Mouse (Mus musculus): ENCODE measurements around the gene Dbr1. TPM values are rescaled to one million over a fixed set of nuclear protein-coding genes. Genes with fewer than 3 reads are reported as not detected.

The Dbr1 gene
- 14.0 and 19.5 TPM in 2 replicates for polyA plus RNA-seq (2015; fragmentation: Nextera tagmentation; extraction: Ambion mirVana)

GRCm38 (mm10) chr9:99575677-99576480 is at the start of gene Dbr1:
Dbr1 (plus strand) TSS chr9:99575799.
- H3K36me3 ChIP-seq, result 0 out of 2 replicates have a peak, but pooled peaks cover 6% of the 10 kb centered on the region
- H3K4me2 ChIP-seq, result peak within 1 kb of the TSS; percentile 73
- no peaks in the 10 kb centered on the region for H3K27me3 ChIP-seq
- WGBS, result under 1% methylated on average over 57 of the region's 57 CpGs
- H3K4me3 ChIP-seq, result peak within 1 kb of the TSS; percentile 89
- peak within 1 kb of the TSS; percentile 92 for H3K9ac ChIP-seq
- no peaks in the 10 kb centered on the region for H3K9me3 ChIP-seq (replicated peaks)
- H3K27ac ChIP-seq, result peak within 1 kb of the TSS; percentile 71
- H3K4me1 ChIP-seq (replicated peaks), result peaks cover 8% of the 10 kb centered on the region
- ATAC-seq (replicated peaks; ENCODE audit: insufficient number of reproducible peaks, insufficient read depth, low FRiP score, low read depth), result peak; percentile 96

DNA sequence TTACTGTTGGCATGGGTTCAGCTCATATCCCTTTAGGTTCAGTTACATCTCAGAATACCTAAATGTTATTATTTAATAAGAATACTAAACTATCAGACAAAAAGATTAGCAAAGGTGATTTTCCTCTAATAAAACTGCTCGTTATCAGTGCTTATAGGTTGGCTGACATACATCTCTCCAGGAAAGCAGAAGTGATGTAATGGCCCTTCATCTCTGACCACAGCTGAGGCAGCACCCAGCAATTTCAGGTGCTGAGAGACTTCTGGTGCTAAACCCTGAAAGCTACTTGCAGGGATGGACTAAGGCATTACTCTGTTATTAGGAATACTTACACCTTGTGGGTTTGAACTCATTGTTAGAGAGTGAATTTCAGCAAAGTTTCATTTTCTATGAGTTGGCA is 43.7 kb upstream of the Dbr1 start:
- ATAC-seq (replicated peaks; ENCODE audit: insufficient number of reproducible peaks, insufficient read depth, low FRiP score, low read depth), result no peak
- 83% methylated on average over 1 of the region's 1 CpGs for WGBS
- H3K4me1 ChIP-seq (replicated peaks), result no peaks in the 10 kb centered on the region
- H3K9me3 ChIP-seq (replicated peaks), result no peaks in the 10 kb centered on the region
- no peak overlapping the region for H3K27ac ChIP-seq
- no peak overlapping the region for H3K4me3 ChIP-seq
- no peaks in the 10 kb centered on the region for H3K27me3 ChIP-seq
- H3K4me2 ChIP-seq, result no peak overlapping the region
- H3K36me3 ChIP-seq, result peaks cover 51% of the 10 kb centered on the region; the same call in 1 of the 2 replicates
- no peak overlapping the region for H3K9ac ChIP-seq

GRCm38 (mm10) chr9:99546259-99546658 is 29.3 kb upstream of the Dbr1 start:
- H3K27me3 ChIP-seq, result no peaks in the 10 kb centered on the region
- whole genome bisulfite sequencing, result 87% methylated on average over 1 of the region's 1 CpGs
- H3K4me2 ChIP-seq, result no peak overlapping the region
- H3K27ac ChIP-seq, result no peak overlapping the region
- no peaks in the 10 kb centered on the region for H3K4me1 ChIP-seq (replicated peaks)
- H3K36me3 ChIP-seq, result no peaks in the 10 kb centered on the region
- no peak overlapping the region for H3K9ac ChIP-seq
- H3K4me3 ChIP-seq, result no peak overlapping the region
- H3K9me3 ChIP-seq (replicated peaks), result no peaks in the 10 kb centered on the region
- ATAC-seq (replicated peaks; ENCODE audit: insufficient number of reproducible peaks, insufficient read depth, low FRiP score, low read depth), result no peak

- Histone ChIP-seq H3K9me3 (replicated peaks) (no peaks in the 10 kb centered on the region), H3K4me2 (no peak overlapping the region), H3K9ac (no peak overlapping the region), H3K4me3 (no peak overlapping the region), H3K27ac (no peak overlapping the region), H3K27me3 (no peaks in the 10 kb centered on the region), H3K4me1 (replicated peaks) (peaks cover 4% of the 10 kb centered on the region; the same call in 1 of the 2 replicates), H3K36me3 (no peaks in the 10 kb centered on the region)
- ATAC-seq (replicated peaks; ENCODE audit: insufficient number of reproducible peaks, insufficient read depth, low FRiP score, low read depth), result no peak
- whole genome bisulfite sequencing, result 86% methylated on average over 2 of the region's 2 CpGs
These were observed 23.5 kb upstream of the Dbr1 start for GRCm38 (mm10) chr9:99552068-99552467.

DNA sequence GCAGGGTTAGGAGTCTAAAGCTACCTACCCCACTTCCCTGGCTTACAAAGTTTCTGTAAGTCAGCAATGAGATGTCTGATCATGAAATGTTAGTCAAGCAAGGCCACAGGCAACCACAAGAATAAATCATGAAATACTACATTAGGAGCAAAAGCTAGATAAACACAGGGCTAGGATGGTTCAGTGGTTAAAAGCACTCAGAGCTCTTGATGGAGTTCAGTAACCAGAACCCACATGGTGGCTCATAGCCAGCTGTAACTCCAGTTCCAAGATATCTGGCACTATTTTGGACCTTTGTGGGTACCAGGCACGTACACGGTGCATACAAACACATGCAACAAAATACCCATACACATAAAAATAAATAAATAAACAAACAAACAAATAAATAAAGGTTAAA is 22.6 kb upstream of the Dbr1 start:
- no peak for ATAC-seq (replicated peaks; ENCODE audit: insufficient number of reproducible peaks, insufficient read depth, low FRiP score, low read depth)
- no peaks in the 10 kb centered on the region for H3K27me3 ChIP-seq

DNA sequence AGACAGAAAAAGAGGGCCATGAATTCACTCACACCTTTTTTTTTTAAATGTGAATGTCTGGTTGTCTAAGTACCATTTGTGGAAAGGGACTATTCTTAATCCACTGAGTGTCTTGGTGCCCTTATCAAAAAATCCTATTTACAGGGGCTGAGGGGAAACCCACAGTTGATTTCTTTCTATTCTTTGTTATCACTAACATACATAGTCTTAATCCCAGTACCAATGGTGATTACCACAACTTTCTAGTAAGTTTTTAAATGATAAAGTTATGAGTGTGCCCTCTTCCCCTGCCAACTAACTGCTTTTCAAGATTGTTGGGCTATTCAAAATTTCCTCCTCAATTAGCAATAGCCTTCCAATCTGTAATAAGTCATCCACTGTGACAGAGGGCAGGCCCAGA is 21.5 kb upstream of the Dbr1 start:
- Histone ChIP-seq H3K4me1 (replicated peaks) (peaks cover 9% of the 10 kb centered on the region), H3K4me2 (no peak overlapping the region), H3K4me3 (no peak overlapping the region), H3K27ac (no peak overlapping the region), H3K36me3 (no peaks in the 10 kb centered on the region), H3K9me3 (replicated peaks) (no peaks in the 10 kb centered on the region), H3K27me3 (no peaks in the 10 kb centered on the region), H3K9ac (no peak overlapping the region)
- ATAC-seq (replicated peaks; ENCODE audit: insufficient number of reproducible peaks, insufficient read depth, low FRiP score, low read depth), result no peak

More for the DNA sequence above, 22.6 kb upstream of the Dbr1 start:
- peaks cover 9% of the 10 kb centered on the region for H3K4me1 ChIP-seq (replicated peaks)
- H3K9ac ChIP-seq, result no peak overlapping the region
- no peak overlapping the region for H3K4me2 ChIP-seq
- H3K27ac ChIP-seq, result no peak overlapping the region
- WGBS, result 41% methylated on average over 2 of the region's 2 CpGs
- no peaks in the 10 kb centered on the region for H3K36me3 ChIP-seq
- no peaks in the 10 kb centered on the region for H3K9me3 ChIP-seq (replicated peaks)
- H3K4me3 ChIP-seq, result no peak overlapping the region

- no peaks in the 10 kb centered on the region for H3K9me3 ChIP-seq (replicated peaks)
- no peaks in the 10 kb centered on the region for H3K27me3 ChIP-seq
- peaks cover 12% of the 10 kb centered on the region for H3K4me1 ChIP-seq (replicated peaks)
- WGBS, result 88% methylated on average over 3 of the region's 3 CpGs
- H3K4me3 ChIP-seq, result no peak overlapping the region
- ATAC-seq (replicated peaks; ENCODE audit: insufficient number of reproducible peaks, insufficient read depth, low FRiP score, low read depth), result no peak
- H3K36me3 ChIP-seq, result no peaks in the 10 kb centered on the region
- H3K4me2 ChIP-seq, result no peak overlapping the region
- no peak overlapping the region for H3K27ac ChIP-seq
- no peak overlapping the region for H3K9ac ChIP-seq
These were observed 20.3 kb upstream of the Dbr1 start for GRCm38 (mm10) chr9:99555253-99555652.

DNA sequence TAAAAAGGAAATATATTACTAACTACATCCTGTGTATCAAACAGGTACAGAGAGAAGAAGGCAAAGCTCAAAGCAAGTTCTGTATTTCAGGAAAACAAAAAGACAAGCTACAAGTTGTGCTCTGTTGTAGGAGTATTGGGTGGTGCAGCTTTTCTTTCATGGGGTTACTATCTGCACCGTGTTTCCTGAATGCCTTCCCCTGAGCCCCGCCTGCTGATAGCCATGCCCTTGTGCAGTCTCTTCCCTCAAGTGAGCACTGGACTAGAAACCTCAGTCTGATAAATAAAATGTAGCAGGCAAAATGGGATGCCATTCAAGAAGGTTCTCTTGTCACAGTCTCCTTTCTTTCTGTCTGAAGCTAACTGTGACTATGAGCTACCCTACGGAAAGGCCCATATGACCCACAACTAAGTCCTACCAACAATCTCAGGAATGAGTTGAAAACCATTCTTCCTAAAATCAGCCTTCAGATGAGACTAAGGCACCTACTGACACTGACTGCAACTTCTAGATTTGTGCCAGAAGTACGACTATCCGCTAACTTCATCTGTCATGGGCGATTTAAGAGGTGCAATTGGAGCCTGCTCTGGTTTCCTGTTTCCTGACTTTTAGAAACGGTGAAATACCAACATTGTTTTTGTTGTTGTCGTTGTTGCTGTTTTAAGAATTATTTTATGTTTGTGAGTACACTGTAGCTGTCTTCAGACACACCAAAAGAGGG is 17.9 kb upstream of the Dbr1 start:
- H3K4me3 ChIP-seq, result no peak overlapping the region
- ATAC-seq (replicated peaks; ENCODE audit: insufficient number of reproducible peaks, insufficient read depth, low FRiP score, low read depth), result no peak
- 65% methylated on average over 8 of the region's 8 CpGs for WGBS
- H3K9ac ChIP-seq, result no peak overlapping the region
- no peaks in the 10 kb centered on the region for H3K36me3 ChIP-seq
- no peaks in the 10 kb centered on the region for H3K9me3 ChIP-seq (replicated peaks)
- no peak overlapping the region for H3K27ac ChIP-seq
- H3K4me2 ChIP-seq, result no peak overlapping the region
- no peaks in the 10 kb centered on the region for H3K27me3 ChIP-seq
- H3K4me1 ChIP-seq (replicated peaks), result peaks cover 16% of the 10 kb centered on the region

- 86% methylated on average over 7 of the region's 7 CpGs for WGBS
- ATAC-seq (replicated peaks; ENCODE audit: insufficient number of reproducible peaks, insufficient read depth, low FRiP score, low read depth), result no peak
- peaks cover 14% of the 10 kb centered on the region for H3K4me1 ChIP-seq (replicated peaks)
- no peak overlapping the region for H3K27ac ChIP-seq
- H3K4me2 ChIP-seq, result no peak overlapping the region
- H3K9me3 ChIP-seq (replicated peaks), result no peaks in the 10 kb centered on the region
- H3K36me3 ChIP-seq, result no peaks in the 10 kb centered on the region
- H3K27me3 ChIP-seq, result no peaks in the 10 kb centered on the region
- no peak overlapping the region for H3K4me3 ChIP-seq
- no peak overlapping the region for H3K9ac ChIP-seq
These were observed 16.6 kb upstream of the Dbr1 start for GRCm38 (mm10) chr9:99558824-99559556.

GRCm38 (mm10) chr9:99559557-99559904 is 16.1 kb upstream of the Dbr1 start:
- H3K4me3 ChIP-seq, result no peak overlapping the region
- no peak overlapping the region for H3K27ac ChIP-seq
- ATAC-seq (replicated peaks; ENCODE audit: insufficient number of reproducible peaks, insufficient read depth, low FRiP score, low read depth), result no peak
- no peak overlapping the region for H3K9ac ChIP-seq
- H3K4me1 ChIP-seq (replicated peaks), result peaks cover 14% of the 10 kb centered on the region
- H3K9me3 ChIP-seq (replicated peaks), result no peaks in the 10 kb centered on the region
- H3K36me3 ChIP-seq, result no peaks in the 10 kb centered on the region
- H3K27me3 ChIP-seq, result no peaks in the 10 kb centered on the region
- H3K4me2 ChIP-seq, result no peak overlapping the region

- Histone ChIP-seq H3K4me2 (no peak overlapping the region), H3K27me3 (no peaks in the 10 kb centered on the region), H3K27ac (no peak overlapping the region), H3K36me3 (no peaks in the 10 kb centered on the region), H3K4me3 (no peak overlapping the region), H3K9me3 (replicated peaks) (no peaks in the 10 kb centered on the region), H3K9ac (no peak overlapping the region), H3K4me1 (replicated peaks) (peaks cover 14% of the 10 kb centered on the region)
- ATAC-seq (replicated peaks; ENCODE audit: insufficient number of reproducible peaks, insufficient read depth, low FRiP score, low read depth), result no peak
- WGBS, result 92% methylated on average over 3 of the region's 3 CpGs
These were observed 15.2 kb upstream of the Dbr1 start for GRCm38 (mm10) chr9:99560389-99560788.
